Mouse (Mus musculus) lung, postnatal 0 days (tissue): ENCODE measurements at regions not wholly inside any gene's neighbourhood (a gene's known extent, or its start where the extent isn't known, plus 50 kb on each side); places are given as distances from the start of the nearest gene placed in this dataset.

Experiments used
- ATAC-seq: fragments of 200-750 bp; cut with Nextera tagmentation; 2 replicates; pipeline ENCODE4 v1.8.0; 2017; ENCODE audit warnings: moderate library complexity
- DNase-seq: peaks from one replicate; pipeline ENCODE4 v3.0.0-alpha.2; 2016; ENCODE audit warnings: low spot score
- H3K27ac ChIP-seq: fragments of 300-500 bp; sonication (generic); 2 replicates; pipeline ENCODE4 v1.5.1; 2014; ENCODE audit warnings: antibody characterized with exemption, mild to moderate bottlenecking, low read length, mixed read lengths
- H3K27me3 ChIP-seq: fragments of 300-500 bp; sonication (generic); replicated peaks from 2 replicates; pipeline ENCODE4 v1.6.1; 2014; ENCODE audit warnings: low read length, mixed read lengths; ENCODE audit not compliant: insufficient read depth
- H3K36me3 ChIP-seq: fragments of 300-500 bp; sonication (generic); 2 replicates; pipeline ENCODE4 v1.6.1; 2014; ENCODE audit warnings: low read length, mixed read lengths; ENCODE audit not compliant: insufficient read depth
- H3K4me1 ChIP-seq: fragments of 300-500 bp; sonication (generic); 2 replicates; pipeline ENCODE4 v1.6.1; 2014; ENCODE audit warnings: antibody characterized with exemption, low read depth, low read length, mixed read lengths; ENCODE audit not compliant: insufficient read depth
- H3K4me2 ChIP-seq: fragments of 300-500 bp; sonication (generic); replicated peaks from 2 replicates; pipeline ENCODE4 v1.6.1; 2014; ENCODE audit warnings: low read depth, mild to moderate bottlenecking, low read length, moderate library complexity, mixed read lengths
- H3K4me3 ChIP-seq: fragments of 300-500 bp; sonication (generic); 2 replicates; pipeline ENCODE4 v1.5.1; 2014; ENCODE audit warnings: low read depth, low read length
- H3K9ac ChIP-seq: fragments of 300-500 bp; sonication (generic); replicated peaks from 2 replicates; pipeline ENCODE4 v1.6.1; 2014; ENCODE audit warnings: low read depth, mild to moderate bottlenecking
- H3K9me3 ChIP-seq: fragments of 300-500 bp; sonication (generic); 2 replicates; pipeline ENCODE4 v1.6.1; 2016; ENCODE audit warnings: low read length, mixed read lengths
- CTCF ChIP-seq: IDR thresholded peaks from 2 replicates; pipeline ENCODE4 v1.5.1; 2016; ENCODE audit warnings: antibody characterized with exemption, mild to moderate bottlenecking
- EP300 ChIP-seq: IDR thresholded peaks from 2 replicates; pipeline ENCODE4 v1.6.1; 2016; ENCODE audit warnings: antibody characterized with exemption, mild to moderate bottlenecking, control low read depth
- WGBS: fragments of 180-500 bp; shearing (Covaris S2); extraction: QIAGEN DNeasy Blood & Tissue Kit; methylation state at CpG from one replicate; pipeline ENCODE4 v1.1.7; 2014; 5-methylcytosine and 5-hydroxymethylcytosine counted together

- Histone ChIP-seq H3K9ac (no peak overlapping the region), H3K4me2 (no peak overlapping the region), H3K9me3 (no peaks in the 10 kb centered on the region), H3K27ac (no peak overlapping the region), H3K36me3 (no peaks in the 10 kb centered on the region), H3K4me1 (no peaks in the 10 kb centered on the region), H3K27me3 (no peaks in the 10 kb centered on the region), H3K4me3 (no peak overlapping the region)
- ATAC-seq (no peak), DNase-seq (no peak)
- TF ChIP-seq CTCF, result no peak
- WGBS, result 84% methylated on average over 8 of the region's 8 CpGs
These were observed 256.4 kb downstream of the 3110018I06Rik start for GRCm38 (mm10) chr12:107744822-107745221.

- Histone ChIP-seq H3K4me3 (no peak overlapping the region), H3K36me3 (no peaks in the 10 kb centered on the region), H3K9ac (no peak overlapping the region), H3K27ac (no peak overlapping the region), H3K4me1 (no peaks in the 10 kb centered on the region), H3K9me3 (no peaks in the 10 kb centered on the region), H3K4me2 (no peak overlapping the region), H3K27me3 (no peaks in the 10 kb centered on the region)
- no peak for ATAC-seq
- DNase-seq, result no peak
- 52% methylated on average over 16 of the region's 18 CpGs for WGBS
- TF ChIP-seq CTCF, result no peak
- no peak for TF ChIP-seq EP300
These were observed 254.7 kb downstream of the Bcl11b start for GRCm38 (mm10) chr12:107748481-107749380.

- 66% methylated on average over 11 of the region's 11 CpGs for WGBS
These were observed 253.9 kb downstream of the Bcl11b start for GRCm38 (mm10) chr12:107749381-107750085.

GRCm38 (mm10) chr12:107750285-107750927 is 253.0 kb downstream of the Bcl11b start:
- no peak overlapping the region for H3K27ac ChIP-seq
- TF ChIP-seq EP300, result no peak
- TF ChIP-seq CTCF, result no peak
- no peaks in the 10 kb centered on the region for H3K9me3 ChIP-seq
- no peak overlapping the region for H3K9ac ChIP-seq
- no peaks in the 10 kb centered on the region for H3K4me1 ChIP-seq
- no peak overlapping the region for H3K4me2 ChIP-seq
- ATAC-seq (no peak), DNase-seq (no peak)
- no peak overlapping the region for H3K4me3 ChIP-seq
- H3K36me3 ChIP-seq, result no peaks in the 10 kb centered on the region
- WGBS, result 84% methylated on average over 8 of the region's 8 CpGs
- no peaks in the 10 kb centered on the region for H3K27me3 ChIP-seq

More at GRCm38 (mm10) chr12:107749381-107750085, 253.9 kb downstream of the Bcl11b start:
- Histone ChIP-seq H3K36me3 (no peaks in the 10 kb centered on the region), H3K4me3 (no peak overlapping the region), H3K27me3 (no peaks in the 10 kb centered on the region), H3K4me1 (no peaks in the 10 kb centered on the region), H3K27ac (no peak overlapping the region), H3K9me3 (no peaks in the 10 kb centered on the region), H3K9ac (no peak overlapping the region), H3K4me2 (no peak overlapping the region)
- ATAC-seq (no peak), DNase-seq (no peak)
- TF ChIP-seq EP300 (no peak), CTCF (no peak)

- Histone ChIP-seq H3K27ac (no peak overlapping the region), H3K9ac (no peak overlapping the region), H3K27me3 (no peaks in the 10 kb centered on the region), H3K4me2 (no peak overlapping the region), H3K4me3 (no peak overlapping the region), H3K36me3 (no peaks in the 10 kb centered on the region), H3K4me1 (peaks cover 4% of the 10 kb centered on the region; the same call in 1 of the 2 replicates), H3K9me3 (no peaks in the 10 kb centered on the region)
- TF ChIP-seq CTCF (no peak), EP300 (no peak)
- ATAC-seq (no peak), DNase-seq (peak; percentile 20)
- 60% methylated on average over 7 of the region's 7 CpGs for WGBS
These were observed 251.3 kb downstream of the Bcl11b start for GRCm38 (mm10) chr12:107752126-107752525.

GRCm38 (mm10) chr12:107752587-107752986 is 250.8 kb downstream of the Bcl11b start:
- Histone ChIP-seq H3K27ac (no peak overlapping the region), H3K4me1 (peaks cover 4% of the 10 kb centered on the region; the same call in 1 of the 2 replicates), H3K4me3 (no peak overlapping the region), H3K9ac (no peak overlapping the region), H3K36me3 (no peaks in the 10 kb centered on the region), H3K27me3 (no peaks in the 10 kb centered on the region), H3K4me2 (no peak overlapping the region), H3K9me3 (no peaks in the 10 kb centered on the region)
- DNase-seq, result peak; percentile 15
- 22% methylated on average over 8 of the region's 8 CpGs for WGBS
- no peak for ATAC-seq
- TF ChIP-seq EP300 (no peak), CTCF (no peak)
